Mouse (Mus musculus): ENCODE measurements around the gene Dnajc21. TPM values are rescaled to one million over a fixed set of nuclear protein-coding genes. Genes with fewer than 3 reads are reported as not detected.

The Dnajc21 gene
- 4.3 and 4.5 TPM in 2 replicates for polyA plus RNA-seq (2021; fragmentation: Nextera tagmentation)
- long read RNA-seq, experiment 1, partial matches to known transcripts, result 6 of 6 reads
- long read RNA-seq, experiment 1, other reads (novel, unspliced or antisense), result 0 of 6 reads
- long read RNA-seq, experiment 2, transcript Dnajc21-201 (12 exons, 2,060 nt), result major isoform, 17 of 22 reads
- long read RNA-seq, experiment 2, partial matches to known transcripts, result 4 of 22 reads
- long read RNA-seq, experiment 2, other reads (novel, unspliced or antisense), result 1 of 22 reads

GRCm38 (mm10) chr15:10470151-10470831, at the start of gene Dnajc21:
Gene Dnajc21 (minus strand): TSS chr15:10470516.

GRCm38 (mm10) chr15:10485484-10486364, 15.4 kb upstream of the Dnajc21 start, which contains the start of the genes Brix1 and Rad1:
Gene Brix1 (minus strand): TSS chr15:10485947.
Gene Rad1 (plus strand): TSS chr15:10486018.

Other genes with a start within 250 kb of the Dnajc21 start
- gene Gm21973, start 145.1 kb downstream of the Dnajc21 start, polyA plus RNA-seq (2021; fragmentation: Nextera tagmentation), result not detected in 2 replicates
- not detected in 2 replicates for gene Agxt2, start 112.0 kb downstream of the Dnajc21 start, polyA plus RNA-seq (2021; fragmentation: Nextera tagmentation)
- 23.5 and 24.0 TPM in 2 replicates for gene Brix1, start 15.4 kb upstream of the Dnajc21 start, polyA plus RNA-seq (2021; fragmentation: Nextera tagmentation)
- 9.9 and 10.0 TPM in 2 replicates for gene Rad1, start 15.5 kb upstream of the Dnajc21 start, polyA plus RNA-seq (2021; fragmentation: Nextera tagmentation)
- gene Ttc23l, start 88.2 kb upstream of the Dnajc21 start, polyA plus RNA-seq (2021; fragmentation: Nextera tagmentation), result not detected in 2 replicates
- 0.89 and 1.1 TPM in 2 replicates for gene Rai14, start 244.1 kb upstream of the Dnajc21 start, polyA plus RNA-seq (2021; fragmentation: Nextera tagmentation)

Measured in layer of hippocampus, adult 6 months (tissue).